Mouse (Mus musculus): ENCODE results near the gene 1700016H13Rik.

Gene 1700016H13Rik

GRCm38 (mm10) chr5:103694094-103694493 lies 38.3 kb upstream of the 1700016H13Rik start:
- TF ChIP-seq POU5F1 (IDR thresholded peaks at IDR 0.05; ENCODE audit: borderline replicate concordance, low read length) = no peak
- TF ChIP-seq CTCF (conservative IDR thresholded peaks at IDR 0.05; ENCODE audit: low read length) = no peak
- TF ChIP-seq NANOG (IDR thresholded peaks at IDR 0.05; ENCODE audit: borderline replicate concordance, low read length) = no peak
- Histone ChIP-seq H3K27me3 (ENCODE audit: insufficient read depth, low read length) (no peaks in the 10 kb centered on the region), H3K4me1 (replicated peaks; ENCODE audit: low read depth, low read length) (peaks cover 80% of the 10 kb centered on the region), H3K36me3 (ENCODE audit: insufficient read depth, low read length) (peaks cover 19% of the 10 kb centered on the region), H3K4me3 (replicated peaks; ENCODE audit: low read length) (peak overlapping the region; percentile 95), H3K9me3 (ENCODE audit: low read length) (no peaks in the 10 kb centered on the region)

GRCm38 (mm10) chr5:103693041-103693641 lies 37.3 kb upstream of the 1700016H13Rik start:
- peaks cover 78% of the 10 kb centered on the region for H3K4me1 ChIP-seq (replicated peaks; ENCODE audit: low read depth, low read length)
- H3K4me3 ChIP-seq (replicated peaks; ENCODE audit: low read length) = peak overlapping the region; percentile 95
- no peak for TF ChIP-seq NANOG (IDR thresholded peaks at IDR 0.05; ENCODE audit: borderline replicate concordance, low read length)
- no peak for TF ChIP-seq CTCF (conservative IDR thresholded peaks at IDR 0.05; ENCODE audit: low read length)
- TF ChIP-seq POU5F1 (IDR thresholded peaks at IDR 0.05; ENCODE audit: borderline replicate concordance, low read length) = peak; percentile 34; the same call in 1 of the 2 replicates
- H3K9me3 ChIP-seq (ENCODE audit: low read length) = no peaks in the 10 kb centered on the region
- H3K36me3 ChIP-seq (ENCODE audit: insufficient read depth, low read length) = peaks cover 13% of the 10 kb centered on the region
- H3K27me3 ChIP-seq (ENCODE audit: insufficient read depth, low read length) = no peaks in the 10 kb centered on the region

- Histone ChIP-seq H3K27me3 (ENCODE audit: insufficient read depth, low read length) (no peaks in the 10 kb centered on the region), H3K36me3 (ENCODE audit: insufficient read depth, low read length) (peaks cover 9% of the 10 kb centered on the region; the same call in 1 of the 2 replicates), H3K4me3 (replicated peaks; ENCODE audit: low read length) (peak overlapping the region; percentile 95), H3K9me3 (ENCODE audit: low read length) (no peaks in the 10 kb centered on the region), H3K4me1 (replicated peaks; ENCODE audit: low read depth, low read length) (peaks cover 72% of the 10 kb centered on the region)
- TF ChIP-seq NANOG (IDR thresholded peaks at IDR 0.05; ENCODE audit: borderline replicate concordance, low read length) (no peak), CTCF (conservative IDR thresholded peaks at IDR 0.05; ENCODE audit: low read length) (no peak), POU5F1 (IDR thresholded peaks at IDR 0.05; ENCODE audit: borderline replicate concordance, low read length) (no peak)
These were observed 36.8 kb upstream of the 1700016H13Rik start for GRCm38 (mm10) chr5:103692531-103693040.

GRCm38 (mm10) chr5:103691624-103692530 lies 36.1 kb upstream of the 1700016H13Rik start, which contains the start of gene Aff1:
TSS of gene Aff1 (plus strand) at chr5:103692374.
- 0 out of 2 replicates have a peak, but pooled peaks cover 4% of the 10 kb centered on the region for H3K36me3 ChIP-seq (ENCODE audit: insufficient read depth, low read length)
- peaks cover 65% of the 10 kb centered on the region for H3K4me1 ChIP-seq (replicated peaks; ENCODE audit: low read depth, low read length)
- H3K9me3 ChIP-seq (ENCODE audit: low read length) = no peaks in the 10 kb centered on the region
- H3K27me3 ChIP-seq (ENCODE audit: insufficient read depth, low read length) = no peaks in the 10 kb centered on the region
- peak within 1 kb of the TSS; percentile 95 for H3K4me3 ChIP-seq (replicated peaks; ENCODE audit: low read length)
- TF ChIP-seq POU5F1 (IDR thresholded peaks at IDR 0.05; ENCODE audit: borderline replicate concordance, low read length) = no peak
- no peak for TF ChIP-seq NANOG (IDR thresholded peaks at IDR 0.05; ENCODE audit: borderline replicate concordance, low read length)
- no peak for TF ChIP-seq CTCF (conservative IDR thresholded peaks at IDR 0.05; ENCODE audit: low read length)

DNA sequence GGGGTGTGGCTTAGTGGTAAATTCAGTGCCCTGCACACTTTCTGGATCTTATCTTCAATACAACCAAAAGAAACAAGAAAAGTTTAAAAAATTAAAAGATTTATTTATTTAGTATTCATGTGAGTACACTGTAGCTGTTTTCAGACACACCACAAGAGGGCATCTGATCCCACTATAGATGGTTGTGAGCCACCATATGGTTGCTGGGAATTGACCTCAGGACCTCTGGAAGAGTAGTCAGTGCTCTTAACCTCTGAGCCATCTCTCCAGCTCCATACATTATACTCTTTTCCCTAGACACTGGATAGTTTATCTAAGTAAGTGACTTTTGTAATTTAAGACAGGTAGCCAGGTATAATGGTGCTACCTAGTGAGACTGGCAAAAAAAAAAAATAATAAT lies 35.4 kb upstream of the 1700016H13Rik start:
- Histone ChIP-seq H3K27me3 (ENCODE audit: insufficient read depth, low read length) (no peaks in the 10 kb centered on the region), H3K4me3 (replicated peaks; ENCODE audit: low read length) (no peak overlapping the region), H3K36me3 (ENCODE audit: insufficient read depth, low read length) (0 out of 2 replicates have a peak, but pooled peaks cover 4% of the 10 kb centered on the region), H3K4me1 (replicated peaks; ENCODE audit: low read depth, low read length) (peaks cover 58% of the 10 kb centered on the region), H3K9me3 (ENCODE audit: low read length) (no peaks in the 10 kb centered on the region)
- TF ChIP-seq CTCF (conservative IDR thresholded peaks at IDR 0.05; ENCODE audit: low read length) = peak; percentile 31
- no peak for TF ChIP-seq NANOG (IDR thresholded peaks at IDR 0.05; ENCODE audit: borderline replicate concordance, low read length)

DNA sequence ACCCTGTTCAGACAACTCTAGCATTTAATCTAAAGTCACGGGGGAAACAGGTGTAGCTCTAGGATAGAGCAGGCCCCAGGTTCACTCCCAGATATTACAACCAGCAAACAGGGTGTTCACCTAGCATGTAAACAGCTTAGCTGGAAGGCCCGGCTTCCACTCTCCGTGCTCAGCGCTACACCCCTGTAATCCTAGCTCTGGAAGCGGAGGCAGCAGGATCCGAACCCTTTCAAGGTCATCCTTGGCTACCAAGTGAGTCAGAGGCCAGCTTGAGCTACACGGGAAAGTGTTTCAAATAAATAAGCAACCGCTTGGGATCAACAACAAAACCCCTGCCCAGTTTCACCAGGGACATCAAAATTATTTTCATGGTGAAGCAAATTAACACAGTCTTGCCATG lies 34.4 kb upstream of the 1700016H13Rik start:
- Histone ChIP-seq H3K27me3 (ENCODE audit: insufficient read depth, low read length) (no peaks in the 10 kb centered on the region), H3K4me3 (replicated peaks; ENCODE audit: low read length) (no peak overlapping the region), H3K36me3 (ENCODE audit: insufficient read depth, low read length) (0 out of 2 replicates have a peak, but pooled peaks cover under 1% of the 10 kb centered on the region), H3K9me3 (ENCODE audit: low read length) (no peaks in the 10 kb centered on the region), H3K4me1 (replicated peaks; ENCODE audit: low read depth, low read length) (peaks cover 55% of the 10 kb centered on the region)
- no peak for TF ChIP-seq NANOG (IDR thresholded peaks at IDR 0.05; ENCODE audit: borderline replicate concordance, low read length)
- TF ChIP-seq POU5F1 (IDR thresholded peaks at IDR 0.05; ENCODE audit: borderline replicate concordance, low read length) = no peak
- TF ChIP-seq CTCF (conservative IDR thresholded peaks at IDR 0.05; ENCODE audit: low read length) = no peak

GRCm38 (mm10) chr5:103689645-103690044 lies 33.8 kb upstream of the 1700016H13Rik start:
- H3K36me3 ChIP-seq (ENCODE audit: insufficient read depth, low read length) = no peaks in the 10 kb centered on the region
- TF ChIP-seq NANOG (IDR thresholded peaks at IDR 0.05; ENCODE audit: borderline replicate concordance, low read length) (no peak), POU5F1 (IDR thresholded peaks at IDR 0.05; ENCODE audit: borderline replicate concordance, low read length) (no peak), CTCF (conservative IDR thresholded peaks at IDR 0.05; ENCODE audit: low read length) (no peak)
- no peaks in the 10 kb centered on the region for H3K9me3 ChIP-seq (ENCODE audit: low read length)
- peaks cover 51% of the 10 kb centered on the region for H3K4me1 ChIP-seq (replicated peaks; ENCODE audit: low read depth, low read length)
- no peaks in the 10 kb centered on the region for H3K27me3 ChIP-seq (ENCODE audit: insufficient read depth, low read length)
- H3K4me3 ChIP-seq (replicated peaks; ENCODE audit: low read length) = no peak overlapping the region

DNA sequence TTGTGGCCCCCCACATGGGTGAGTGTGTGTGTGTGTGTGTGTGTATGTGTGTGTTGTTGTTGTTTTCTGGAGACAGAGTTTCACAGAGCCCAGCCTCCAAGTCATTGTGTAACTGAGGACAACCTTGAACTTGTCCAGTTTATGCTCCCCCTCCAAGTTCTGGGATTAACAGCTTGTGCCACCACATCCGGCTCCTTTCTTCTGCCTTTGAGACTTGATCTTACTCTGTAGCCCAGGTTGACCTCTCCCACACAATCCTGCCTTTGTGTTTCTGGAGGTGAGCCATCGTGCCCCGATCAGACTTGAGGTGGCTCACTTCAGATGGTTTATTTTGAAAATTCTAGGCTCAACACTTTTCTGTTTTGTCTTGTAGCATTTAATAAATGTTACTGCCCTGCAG lies 26.0 kb upstream of the 1700016H13Rik start:
- H3K4me3 ChIP-seq (replicated peaks; ENCODE audit: low read length) = no peak overlapping the region
- TF ChIP-seq POU5F1 (IDR thresholded peaks at IDR 0.05; ENCODE audit: borderline replicate concordance, low read length) (no peak), NANOG (IDR thresholded peaks at IDR 0.05; ENCODE audit: borderline replicate concordance, low read length) (no peak), CTCF (conservative IDR thresholded peaks at IDR 0.05; ENCODE audit: low read length) (no peak)
- no peaks in the 10 kb centered on the region for H3K27me3 ChIP-seq (ENCODE audit: insufficient read depth, low read length)
- no peaks in the 10 kb centered on the region for H3K36me3 ChIP-seq (ENCODE audit: insufficient read depth, low read length)
- H3K4me1 ChIP-seq (replicated peaks; ENCODE audit: low read depth, low read length) = peaks cover 62% of the 10 kb centered on the region
- H3K9me3 ChIP-seq (ENCODE audit: low read length) = no peaks in the 10 kb centered on the region
